Mouse (Mus musculus) ovary, adult 18-20 months (tissue): ENCODE data around the gene Tab1.
"Not testable (repeated sequence)": the region's sequence is repeated elsewhere in the genome, so short reads cannot be mapped to it uniquely, and the experiment has no call there.

Source experiments
- DNase-seq: peaks from one replicate; pipeline ENCODE4 v3.0.0; 2022; ENCODE audit warnings: low spot score, mixed read lengths

Tab1 gene

GRCm38 (mm10) chr15:80105490-80106410 lies 27.2 kb upstream of the Tab1 start:
- DNase-seq: no peak

GRCm38 (mm10) chr15:80107143-80107542 lies 25.8 kb upstream of the Tab1 start:
- DNase-seq: no peak

GRCm38 (mm10) chr15:80107575-80107974 lies 25.4 kb upstream of the Tab1 start:
- no peak for DNase-seq

- no peak for DNase-seq
These were observed 21.5 kb upstream of the Tab1 start for GRCm38 (mm10) chr15:80111436-80111835.

- DNase-seq: no peak
These were observed 20.4 kb upstream of the Tab1 start for GRCm38 (mm10) chr15:80112499-80112898.

- DNase-seq: no peak
These were observed 18.5 kb upstream of the Tab1 start for GRCm38 (mm10) chr15:80114414-80114813.

- no peak for DNase-seq
These were observed 17.7 kb upstream of the Tab1 start for GRCm38 (mm10) chr15:80115256-80115655.

GRCm38 (mm10) chr15:80115866-80116794 lies 16.8 kb upstream of the Tab1 start:
- DNase-seq: no peak

GRCm38 (mm10) chr15:80117154-80117553 lies 15.8 kb upstream of the Tab1 start:
- no peak for DNase-seq

- no peak for DNase-seq
These were observed 13.9 kb upstream of the Tab1 start for GRCm38 (mm10) chr15:80119076-80119475.

- DNase-seq: no peak
These were observed 11.1 kb upstream of the Tab1 start for GRCm38 (mm10) chr15:80121721-80122325.

- not testable (repeated sequence) for DNase-seq
These were observed 10.5 kb upstream of the Tab1 start for GRCm38 (mm10) chr15:80122431-80122830.

- DNase-seq: no peak
These were observed 8.3 kb upstream of the Tab1 start for GRCm38 (mm10) chr15:80124651-80125050.

- no peak for DNase-seq
These were observed 5.7 kb upstream of the Tab1 start for GRCm38 (mm10) chr15:80127191-80127590.

GRCm38 (mm10) chr15:80129982-80130381 lies 2.9 kb upstream of the Tab1 start:
- DNase-seq: no peak

GRCm38 (mm10) chr15:80130689-80131088 lies 2.2 kb upstream of the Tab1 start:
- no peak for DNase-seq

GRCm38 (mm10) chr15:80131421-80131820 lies 1.5 kb upstream of the Tab1 start:
- DNase-seq: no peak

GRCm38 (mm10) chr15:80132452-80132851 lies 475 bp upstream of the Tab1 start:
- DNase-seq: no peak

- no peak for DNase-seq
These were observed 939 bp downstream of the Tab1 start for GRCm38 (mm10) chr15:80133682-80134449.

GRCm38 (mm10) chr15:80134450-80134847 lies 1.5 kb downstream of the Tab1 start:
- DNase-seq: peak; percentile 62

GRCm38 (mm10) chr15:80135499-80135898 lies 2.6 kb downstream of the Tab1 start:
- DNase-seq: no peak

- DNase-seq: no peak
These were observed 3.7 kb downstream of the Tab1 start for GRCm38 (mm10) chr15:80136645-80137044.
